Mouse (Mus musculus) kidney, postnatal 25 days (tissue): ENCODE measurements around the gene Rab2b.
A peak's percentile ranks its signal among the peaks of the same experiment; 100 is the strongest.

ENCODE experiments used
- DNase-seq, 2 experiments: peaks; one replicate each; pipeline ENCODE4 v3.0.0; 2021; ENCODE audit warnings: mixed read lengths in 2 of 2

Gene Rab2b

GRCm38 (mm10) chr14:52272781-52273180, 6.6 kb downstream of the Rab2b start:
- no peak for DNase-seq

GRCm38 (mm10) chr14:52257484-52258213, 21.7 kb downstream of the Rab2b start, which contains the start of gene Chd8:
Chd8 (minus strand) TSS chr14:52257780.
- peak; percentile 98 to 100 for DNase-seq

GRCm38 (mm10) chr14:52256311-52257175, 22.8 kb downstream of the Rab2b start:
- DNase-seq = no peak

- DNase-seq = no peak
Observed at GRCm38 (mm10) chr14:52246129-52246528, 33.2 kb downstream of the Rab2b start.

- DNase-seq = no peak
Observed at GRCm38 (mm10) chr14:52244690-52245042, 34.7 kb downstream of the Rab2b start.

GRCm38 (mm10) chr14:52244041-52244689, 35.2 kb downstream of the Rab2b start:
- peak; percentile 99 to 100 for DNase-seq

- no peak for DNase-seq
Observed at GRCm38 (mm10) chr14:52236216-52236615, 43.1 kb downstream of the Rab2b start.

- peak in 1 of 2 experiments; percentile 34 for DNase-seq
Observed at GRCm38 (mm10) chr14:52235165-52235564, 44.2 kb downstream of the Rab2b start.

- DNase-seq = no peak
Observed at GRCm38 (mm10) chr14:52232249-52232648, 47.1 kb downstream of the Rab2b start.

- no peak for DNase-seq
Observed at GRCm38 (mm10) chr14:52225972-52226371, 53.4 kb downstream of the Rab2b start.

- no peak for DNase-seq
Observed at GRCm38 (mm10) chr14:52217261-52217660, 62.1 kb downstream of the Rab2b start.
